Mouse (Mus musculus) kidney, embryonic 16.5 days (tissue): ENCODE measurements around the gene Neurog1. TPM values are rescaled to one million over a fixed set of nuclear protein-coding genes. Genes with fewer than 3 reads are reported as not detected.

Experiments
- polyA plus RNA-seq: library from polyadenylated mRNA; unstranded; fragments of >200 nt; fragmentation: Nextera tagmentation; extraction: Ambion mirVana; gene quantifications from 2 replicates; pipeline ENCODE4 v1.2.1, GENCODE M21; 2015

Neurog1 gene
- polyA plus RNA-seq, 1 experiment from 2014 or later, result not detected

Other genes starting within 250 kb of the Neurog1 start
- gene H2afy, start 115.8 kb downstream of the Neurog1 start, polyA plus RNA-seq, result 367 and 386 TPM in 2 replicates
- 1.5 and 2.4 TPM in 2 replicates for gene Tifab, start 73.3 kb downstream of the Neurog1 start, polyA plus RNA-seq
- 23.4 and 25.1 TPM in 2 replicates for gene Cxcl14, start 44.4 kb upstream of the Neurog1 start, polyA plus RNA-seq
- not detected in 2 replicates for gene Gm3045, start 174.4 kb upstream of the Neurog1 start, polyA plus RNA-seq
- gene Slc25a48, start 186.2 kb upstream of the Neurog1 start, polyA plus RNA-seq, result 0.45 and 0.60 TPM in 2 replicates
- gene Il9, start 230.1 kb upstream of the Neurog1 start, polyA plus RNA-seq, result not detected in 2 replicates